Mouse (Mus musculus) gastrocnemius, postnatal 4 days (tissue): ENCODE measurements around the gene Gpr182. TPM values are rescaled to one million over a fixed set of nuclear protein-coding genes. Genes with fewer than 3 reads are reported as not detected.
"Not testable (repeated sequence)": the region's sequence is repeated elsewhere in the genome, so short reads cannot be mapped to it uniquely, and the experiment has no call there.

ENCODE experiments used
- DNase-seq, 2 experiments: peaks; one replicate each; pipeline ENCODE4 v3.0.0; 2021 to 2022; ENCODE audit warnings: low spot score in 2 of 2, mixed read lengths in 2 of 2
- long read RNA-seq, 2 experiments: library from polyadenylated mRNA; stranded (forward); transcript quantifications; one replicate each; pipeline ENCODE4 v2.0.0; 2021
- total RNA-seq, 2 experiments: library from RNA; stranded (reverse); gene quantifications; 2 replicates each; pipeline ENCODE4 v1.2.3; 2021

Gene Gpr182
- total RNA-seq: under 1 TPM; 0.34 to 0.56 TPM
- long read RNA-seq, experiment 1: 0 reads
- long read RNA-seq, experiment 2: 0 reads

- no peak for DNase-seq
These were observed at the start of gene Gpr182 for GRCm38 (mm10) chr10:127751548-127751947. TSS of gene Gpr182 (minus strand) at chr10:127751732.

DNA sequence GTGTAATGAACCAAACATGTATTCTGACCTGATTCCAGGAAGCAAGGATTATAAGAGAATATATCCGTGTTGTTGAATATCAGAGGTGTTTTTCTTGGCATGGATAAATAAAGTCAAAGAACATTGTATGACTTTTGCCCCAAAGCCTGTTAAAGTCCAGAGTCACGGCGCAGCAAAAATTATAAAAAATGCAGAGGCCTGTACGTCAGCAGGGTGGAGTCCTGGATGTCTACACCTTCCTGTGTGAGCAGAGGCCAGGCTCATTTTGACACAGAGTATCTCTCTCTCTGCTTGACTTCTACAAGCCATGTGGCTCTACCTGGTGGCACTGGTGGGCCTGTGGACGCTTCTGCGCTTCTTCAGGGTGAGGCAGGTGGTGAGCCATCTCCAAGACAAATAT, 49.4 kb upstream of the Gpr182 start, which contains the start of gene Rdh16:
Gene Rdh16 (plus strand): TSS at position 262 of the 400 bp plus-strand sequence.
- DNase-seq: no peak

DNA sequence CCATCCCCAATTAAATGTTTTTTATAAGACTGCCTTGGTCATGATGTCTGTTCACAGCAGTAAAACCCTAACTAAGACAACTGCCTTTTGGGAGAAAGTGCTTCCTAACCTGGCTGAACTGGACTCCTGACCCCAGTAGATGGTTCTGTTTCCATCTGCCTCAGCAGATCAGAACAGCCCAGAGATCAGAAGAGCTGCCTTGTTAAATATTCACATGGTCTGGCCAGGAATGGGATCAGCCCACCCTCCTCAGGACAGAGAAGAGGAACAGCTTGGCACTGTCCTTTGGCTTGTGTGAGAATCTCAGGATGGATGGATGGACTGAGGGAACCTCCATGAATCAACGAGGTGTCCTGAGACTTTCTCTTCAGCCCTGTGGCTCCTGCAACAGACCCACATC, 47.8 kb upstream of the Gpr182 start:
- no peak for DNase-seq

GRCm38 (mm10) chr10:127785411-127785810, 33.9 kb upstream of the Gpr182 start:
- DNase-seq: not testable (repeated sequence)

DNA sequence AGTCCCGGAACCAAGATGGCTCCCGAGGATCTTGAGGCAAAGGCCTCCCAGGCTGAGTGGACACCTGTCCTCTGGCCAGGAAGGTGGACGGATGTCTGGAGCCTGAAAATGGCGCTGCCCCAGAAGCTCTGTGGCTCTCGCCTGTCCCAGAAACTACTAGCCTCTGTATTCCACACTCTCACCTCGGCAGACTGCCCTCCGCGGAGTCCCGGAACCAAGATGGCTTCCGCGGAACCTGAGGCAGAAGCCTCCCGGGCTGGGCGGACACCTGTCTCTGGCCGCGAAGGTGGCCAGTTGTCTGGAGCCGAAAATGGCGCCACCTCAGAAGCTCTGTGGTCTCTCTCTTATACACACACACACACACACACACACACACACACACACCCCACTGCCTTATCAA, 30.8 kb upstream of the Gpr182 start:
- not testable (repeated sequence) for DNase-seq

GRCm38 (mm10) chr10:127776011-127776410, 24.5 kb upstream of the Gpr182 start, which contains the start of gene Rdh9:
TSS of gene Rdh9 (plus strand) at chr10:127776386.
- DNase-seq: no peak

- no peak for DNase-seq
These were observed 15.0 kb upstream of the Gpr182 start for GRCm38 (mm10) chr10:127766564-127766963.

- no peak for DNase-seq
These were observed 12.6 kb upstream of the Gpr182 start for GRCm38 (mm10) chr10:127763914-127764680.

GRCm38 (mm10) chr10:127762926-127763325, 11.4 kb upstream of the Gpr182 start:
- DNase-seq: not testable (repeated sequence)

GRCm38 (mm10) chr10:127759181-127760110, 7.9 kb upstream of the Gpr182 start, which contains the start of the genes Rdh1 and Rdh16f1:
TSS of gene Rdh1 (plus strand) at chr10:127759721.
TSS of gene Rdh16f1 (plus strand) at chr10:127759787.
- DNase-seq: peak in 1 of 2 experiments; percentile 0

DNA sequence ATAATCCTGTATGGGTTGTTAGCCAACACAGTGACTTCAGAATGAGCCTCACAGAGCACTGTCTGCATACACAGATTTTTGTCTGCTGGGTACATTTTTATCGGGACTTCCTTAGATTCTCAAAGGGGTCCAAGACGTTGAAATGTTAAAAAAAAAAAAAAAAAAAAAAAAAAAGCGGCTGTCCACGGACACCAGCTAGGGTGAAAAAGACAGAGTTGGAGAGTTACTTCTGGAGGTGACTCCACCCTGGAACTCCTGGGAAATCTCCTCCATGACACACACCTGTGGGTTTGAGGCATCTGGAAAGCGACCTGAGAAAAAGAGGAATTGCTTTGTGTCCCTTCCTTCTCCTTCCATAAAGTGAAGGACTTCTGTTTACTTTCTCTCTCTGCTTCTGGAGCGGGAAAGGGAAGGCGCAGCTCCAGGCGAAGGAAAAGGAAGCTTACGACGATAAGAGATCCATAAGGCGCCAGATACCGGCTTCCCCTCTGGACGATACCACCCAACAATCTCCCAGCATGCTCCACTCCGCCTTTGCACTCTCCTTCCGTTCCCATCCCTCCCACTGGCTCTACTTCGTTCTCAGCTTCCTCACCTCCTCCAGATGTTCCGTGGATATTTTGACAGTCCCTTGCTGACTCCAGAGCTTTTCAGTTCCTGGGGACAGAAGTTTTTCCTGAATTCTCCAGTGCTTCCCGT, 4.4 kb upstream of the Gpr182 start:
- peak in 1 of 2 experiments; percentile 12 for DNase-seq

- no peak for DNase-seq
These were observed 3.7 kb upstream of the Gpr182 start for GRCm38 (mm10) chr10:127755246-127755645.

DNA sequence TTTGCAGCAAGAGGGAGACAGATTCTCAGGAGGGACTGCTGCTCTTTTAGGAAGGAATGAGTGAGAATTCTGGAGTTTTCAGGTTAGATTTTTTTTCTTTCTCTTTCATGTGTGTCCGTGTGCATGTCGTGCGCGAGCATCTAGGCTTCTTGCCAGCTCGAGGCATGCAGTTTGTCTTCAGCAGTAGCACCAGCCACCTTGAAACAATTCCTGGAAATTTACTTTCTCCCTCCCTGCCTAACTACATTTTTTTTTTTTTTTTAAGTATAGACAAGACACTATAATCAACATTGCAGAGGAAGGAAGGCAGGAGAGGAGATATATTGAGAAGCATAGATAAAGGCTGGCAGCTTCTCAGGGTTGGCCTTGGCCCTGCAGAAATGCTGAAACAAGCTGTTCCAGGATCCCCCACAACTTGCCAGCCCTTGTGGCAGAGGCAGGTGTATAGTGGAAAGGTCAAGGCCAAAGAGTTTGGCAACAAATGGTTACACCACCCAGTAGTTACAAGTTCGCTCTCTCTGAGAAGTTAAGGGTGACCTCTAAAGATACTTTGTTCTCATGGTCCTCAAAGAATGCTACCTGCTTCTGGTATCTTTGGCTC, 3.1 kb upstream of the Gpr182 start:
- peak in 1 of 2 experiments; percentile 5 for DNase-seq

- peak in 1 of 2 experiments; percentile 9 for DNase-seq
These were observed 1.3 kb downstream of the Gpr182 start for GRCm38 (mm10) chr10:127750136-127750777.

DNA sequence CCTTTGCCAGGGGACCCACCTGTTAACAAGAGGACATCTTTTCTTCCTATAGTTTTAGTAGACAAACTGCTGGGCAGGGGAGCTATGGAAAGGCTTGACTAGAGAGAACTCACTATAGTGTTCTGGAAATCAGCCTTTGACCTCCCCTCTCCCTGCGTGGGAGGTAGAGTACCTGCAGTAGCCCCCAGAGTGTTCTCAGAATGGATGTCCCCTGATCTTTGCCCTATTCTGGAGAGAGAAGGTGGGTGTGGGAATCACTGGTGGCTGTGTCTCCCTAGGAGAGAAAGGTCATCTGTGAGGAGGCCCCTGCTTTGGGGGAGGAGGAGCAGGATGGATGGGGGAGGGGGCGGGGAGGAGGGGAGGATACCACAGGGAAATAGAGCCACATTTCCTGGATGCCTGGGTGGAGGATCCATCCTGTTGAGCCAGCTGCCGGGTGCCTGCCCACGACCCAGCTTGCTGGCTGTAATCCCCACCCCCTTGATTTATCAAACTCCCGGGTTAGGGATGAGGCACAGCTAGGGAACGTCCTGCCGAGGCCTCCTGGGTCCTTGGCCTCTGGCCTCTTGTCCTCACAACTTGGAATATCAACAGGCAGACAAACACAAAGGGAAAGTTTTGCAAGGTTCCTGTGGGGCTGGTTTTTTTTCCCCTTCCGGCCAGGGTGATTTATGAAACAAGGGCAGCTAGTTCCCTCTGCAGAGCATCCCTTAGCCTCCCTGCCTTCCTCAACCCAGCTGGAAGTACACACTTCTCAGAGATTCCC, 2.5 kb downstream of the Gpr182 start:
- DNase-seq: peak in 1 of 2 experiments; percentile 8

DNA sequence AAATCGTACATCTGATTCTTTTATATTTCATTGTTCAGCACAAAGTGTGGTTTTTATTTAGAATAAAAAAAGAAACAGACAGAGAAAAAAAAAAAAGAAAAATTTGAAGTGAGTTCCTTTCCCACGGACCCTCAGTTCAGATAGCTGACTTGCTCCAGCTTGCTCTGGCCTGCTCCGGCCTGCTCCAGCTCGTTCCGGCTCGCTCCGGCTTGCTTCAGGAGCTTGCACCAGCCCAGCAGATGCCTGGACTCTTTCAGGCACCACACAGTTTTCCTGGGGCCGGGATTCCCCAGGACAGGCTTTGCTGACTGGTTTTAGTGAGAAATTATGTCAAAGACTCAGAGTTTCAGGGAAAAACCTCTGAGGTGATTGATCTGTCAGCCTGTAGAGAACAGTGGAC, 4.3 kb downstream of the Gpr182 start:
- DNase-seq: no peak

DNA sequence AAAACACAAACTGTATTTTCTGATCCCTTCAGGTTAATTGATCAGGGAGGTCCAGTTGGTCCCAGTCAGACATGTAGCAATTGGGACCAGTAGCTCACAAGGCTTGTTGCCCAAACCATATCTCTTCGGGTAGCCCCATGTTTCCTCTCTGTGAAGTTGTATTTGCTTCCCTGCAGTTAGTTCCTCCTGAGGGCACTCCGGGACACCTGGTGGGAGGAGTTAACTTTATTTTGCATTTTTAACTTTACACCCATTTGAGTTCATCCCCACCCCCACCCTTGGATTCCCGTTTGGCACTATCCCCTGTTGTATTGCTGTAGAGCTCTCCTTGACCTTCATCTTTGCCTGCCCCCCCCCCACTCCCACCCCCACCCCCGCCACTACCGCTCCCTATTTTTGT, 5.6 kb downstream of the Gpr182 start:
- DNase-seq: no peak

DNA sequence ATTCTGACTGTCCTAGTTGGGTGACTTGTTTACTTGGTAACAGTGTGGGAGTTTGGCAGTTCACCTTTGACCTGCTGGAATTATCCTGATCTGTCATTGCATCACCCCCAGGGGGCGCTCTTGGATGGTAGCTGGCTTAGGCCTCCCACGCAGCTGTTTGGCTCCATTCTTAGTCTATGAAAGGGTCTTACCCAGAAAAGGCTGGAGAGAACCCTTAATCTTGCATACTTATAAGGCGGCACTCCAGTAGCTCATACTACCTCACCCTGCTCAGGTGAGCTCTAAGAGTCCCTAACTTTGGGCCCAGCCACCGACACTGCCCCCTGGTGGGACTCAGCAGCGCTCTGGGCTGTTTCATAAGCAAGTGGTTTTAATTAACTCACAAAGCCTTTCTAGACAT, 6.9 kb downstream of the Gpr182 start:
- DNase-seq: peak in 1 of 2 experiments; percentile 49

GRCm38 (mm10) chr10:127739661-127740161, 11.8 kb downstream of the Gpr182 start:
- peak; percentile 31 to 38 for DNase-seq
